Mouse (Mus musculus) inflammation-experienced regulatory T-cells (primary cell): Measurements from ENCODE around the gene Crygn. TPM values are rescaled to one million over a fixed set of nuclear protein-coding genes. Genes with fewer than 3 reads are reported as not detected.

Source experiments
- polyA plus RNA-seq, 2 experiments: library from polyadenylated mRNA; unstranded; fragments of 100-300 nt; shearing (Covaris generic); gene quantifications; one replicate each; pipeline ENCODE4 v1.2.1; 2017

Crygn gene
- under 1 TPM; 0.38 to 0.60 TPM for polyA plus RNA-seq

DNA sequence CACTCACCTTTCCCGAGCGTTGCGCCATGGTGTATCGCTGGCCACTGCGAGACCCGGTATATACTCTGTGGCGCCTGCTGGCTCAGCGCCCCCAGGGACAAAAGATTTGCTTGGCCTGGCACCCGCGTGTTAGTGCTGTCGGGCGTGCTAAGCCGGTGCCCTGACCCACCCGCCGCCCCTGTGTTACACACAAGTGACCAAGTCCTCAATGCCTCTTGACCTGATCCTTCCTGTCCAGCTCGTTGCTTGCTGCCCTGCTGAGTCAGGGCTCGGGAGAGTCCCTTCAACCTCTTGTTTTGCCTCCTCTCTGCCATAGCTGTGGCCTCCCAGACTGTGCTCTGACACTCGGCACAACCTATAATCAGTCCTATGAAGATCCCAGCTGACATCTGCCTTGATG, at the start of gene Crygn:
Gene Crygn, minus strand, starts transcription at position 193 of the 400 bp plus-strand sequence.

DNA sequence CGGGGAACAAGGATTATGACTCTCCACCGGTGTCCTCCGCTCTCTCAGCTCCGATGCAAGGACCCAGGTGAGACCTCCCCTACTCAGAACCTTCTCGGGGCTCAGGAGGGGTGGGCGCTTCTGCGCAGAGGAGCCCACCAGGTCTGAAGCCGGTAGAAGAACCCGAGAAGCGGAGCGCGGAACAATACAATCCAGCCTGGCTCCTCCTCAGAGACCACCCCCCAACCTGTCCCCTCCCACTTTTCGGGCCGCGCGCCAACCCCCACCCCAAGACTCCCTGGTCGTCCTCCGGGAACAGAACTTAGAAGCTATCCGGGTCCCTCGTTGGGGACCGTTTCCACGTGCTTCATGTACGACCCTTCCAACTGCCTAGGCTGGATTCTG, 27.3 kb downstream of the Crygn start, which contains the start of gene Wdr86:
Gene Wdr86, minus strand, starts transcription at position 240 of the 384 bp plus-strand sequence.

Other genes starting within 250 kb of the Crygn start
- under 1 TPM in 1 of 2 experiments, not detected in 1; 0.45 TPM for gene Gbx1, start 230.8 kb downstream of the Crygn start, polyA plus RNA-seq
- not detected for gene Asb10, start 217.0 kb downstream of the Crygn start, polyA plus RNA-seq
- gene 4931409K22Rik, start 201.2 kb downstream of the Crygn start, polyA plus RNA-seq: 1 to 10 TPM in 1 of 2 experiments, not detected in 1; 1.5 TPM
- gene Abcf2, start 180.5 kb downstream of the Crygn start, polyA plus RNA-seq: 10 to 100 TPM; 76.5 to 90.5 TPM
- 10 to 100 TPM; 26.3 to 27.2 TPM for gene Chpf2, start 171.3 kb downstream of the Crygn start, polyA plus RNA-seq
- 1 to 10 TPM; 1.9 to 7.7 TPM for gene Smarcd3, start 133.6 kb downstream of the Crygn start, polyA plus RNA-seq
- gene Nub1, start 72.5 kb downstream of the Crygn start, polyA plus RNA-seq: 10 to 100 TPM; 85.9 to 88.6 TPM
- gene Wdr86, start 27.3 kb downstream of the Crygn start, polyA plus RNA-seq: 1 to 10 TPM in 1 of 2 experiments, under 1 TPM in 1; 0.89 to 2.0 TPM
- 100 to 1,000 TPM; 124 to 155 TPM for gene Rheb, start 84.6 kb upstream of the Crygn start, polyA plus RNA-seq